Mouse (Mus musculus) adrenal gland, postnatal 4 days (tissue): ENCODE data around the gene Srrm4. TPM values are rescaled to one million over a fixed set of nuclear protein-coding genes. Genes with fewer than 3 reads are reported as not detected.

Experiments
- DNase-seq, 2 experiments: peaks; one replicate each; pipeline ENCODE4 v3.0.0; 2021 to 2022; ENCODE audit warnings: low spot score in 2 of 2, mixed read lengths in 2 of 2
- long read RNA-seq, 2 experiments: library from polyadenylated mRNA; stranded (forward); transcript quantifications; one replicate each; pipeline ENCODE4 v2.0.0; 2021
- total RNA-seq, 2 experiments: library from RNA; stranded (reverse); gene quantifications; 2 replicates each; pipeline ENCODE4 v1.2.3; 2021

The Srrm4 gene
- total RNA-seq, result 1 to 10 TPM; 4.9 to 5.2 TPM
- long read RNA-seq, experiment 1, partial matches to known transcripts, result 0 of 1 reads
- long read RNA-seq, experiment 1, other reads (novel, unspliced or antisense), result 1 of 1 reads
- long read RNA-seq, experiment 2, full-length matches to known transcripts, result 1 of 3 reads
- long read RNA-seq, experiment 2, partial matches to known transcripts, result 1 of 3 reads
- long read RNA-seq, experiment 2, other reads (novel, unspliced or antisense), result 1 of 3 reads

- peak; percentile 55 to 64 for DNase-seq
Observed at GRCm38 (mm10) chr5:116591346-116592048, at the start of gene Srrm4. Srrm4 (minus strand) TSS chr5:116591817.

GRCm38 (mm10) chr5:116592801-116593430 lies 1.3 kb upstream of the Srrm4 start:
- DNase-seq, result no peak

GRCm38 (mm10) chr5:116592049-116592800 lies 608 bp upstream of the Srrm4 start:
- no peak for DNase-seq

- DNase-seq, result no peak
Observed at GRCm38 (mm10) chr5:116590698-116591097, 919 bp downstream of the Srrm4 start.

GRCm38 (mm10) chr5:116589631-116590030 lies 2.0 kb downstream of the Srrm4 start:
- no peak for DNase-seq

- no peak for DNase-seq
Observed at GRCm38 (mm10) chr5:116588836-116589235, 2.8 kb downstream of the Srrm4 start.

GRCm38 (mm10) chr5:116579533-116579932 lies 12.1 kb downstream of the Srrm4 start:
- DNase-seq, result no peak

- DNase-seq, result no peak
Observed at GRCm38 (mm10) chr5:116577082-116577481, 14.5 kb downstream of the Srrm4 start.

GRCm38 (mm10) chr5:116573307-116573706 lies 18.3 kb downstream of the Srrm4 start:
- no peak for DNase-seq

- no peak for DNase-seq
Observed at GRCm38 (mm10) chr5:116571936-116572335, 19.7 kb downstream of the Srrm4 start.

- no peak for DNase-seq
Observed at GRCm38 (mm10) chr5:116571232-116571861, 20.3 kb downstream of the Srrm4 start.

- no peak for DNase-seq
Observed at GRCm38 (mm10) chr5:116570566-116570965, 21.1 kb downstream of the Srrm4 start.

- no peak for DNase-seq
Observed at GRCm38 (mm10) chr5:116569629-116570028, 22.0 kb downstream of the Srrm4 start.

GRCm38 (mm10) chr5:116568050-116568449 lies 23.6 kb downstream of the Srrm4 start:
- no peak for DNase-seq

GRCm38 (mm10) chr5:116567298-116567697 lies 24.3 kb downstream of the Srrm4 start:
- DNase-seq, result no peak

GRCm38 (mm10) chr5:116566385-116567045 lies 25.1 kb downstream of the Srrm4 start:
- peak in 1 of 2 experiments; percentile 15 for DNase-seq

GRCm38 (mm10) chr5:116565573-116565972 lies 26.0 kb downstream of the Srrm4 start:
- peak; percentile 20 to 27 for DNase-seq

- no peak for DNase-seq
Observed at GRCm38 (mm10) chr5:116564391-116564790, 27.2 kb downstream of the Srrm4 start.

- no peak for DNase-seq
Observed at GRCm38 (mm10) chr5:116563713-116564112, 27.9 kb downstream of the Srrm4 start.

GRCm38 (mm10) chr5:116559091-116559490 lies 32.5 kb downstream of the Srrm4 start:
- DNase-seq, result no peak
